Mouse (Mus musculus) lung, adult 2 months (tissue): ENCODE data around the gene Ctnna3. TPM values are rescaled to one million over a fixed set of nuclear protein-coding genes. Genes with fewer than 3 reads are reported as not detected.
"Not testable (repeated sequence)": the region's sequence is repeated elsewhere in the genome, so short reads cannot be mapped to it uniquely, and the experiment has no call there.

Experiments
- DNase-seq: peaks from one replicate; pipeline ENCODE4 v3.0.0; 2022
- H3K4me1 ChIP-seq: fragments of 200-500 bp; 2 replicates; pipeline ENCODE4 v1.6.1; 2011; ENCODE audit warnings: low read length; ENCODE audit not compliant: control insufficient read depth, insufficient read depth
- H3K4me3 ChIP-seq: fragments of 200-500 bp; replicated peaks from 2 replicates; pipeline ENCODE3; 2011; ENCODE audit warnings: low read depth, mild to moderate bottlenecking, control low read depth, low read length; ENCODE audit errors: extremely low read depth
- CTCF ChIP-seq: fragments of 200-500 bp; IDR thresholded peaks from 2 replicates; pipeline ENCODE4 v1.5.1; 2011; ENCODE audit warnings: mild to moderate bottlenecking, low read length, control low read depth; ENCODE audit not compliant: insufficient read depth
- POLR2A ChIP-seq: fragments of 200-500 bp; IDR thresholded peaks from 2 replicates; pipeline ENCODE4 v1.6.1; 2011; ENCODE audit warnings: low read depth, mild to moderate bottlenecking, control low read depth, low read length, borderline replicate concordance; ENCODE audit errors: extremely low read depth
- WGBS: fragments of 180-500 bp; shearing (Covaris S2); methylation state at CpG from one replicate; pipeline ENCODE4 v1.1.7; 2018; 5-methylcytosine and 5-hydroxymethylcytosine counted together
- polyA plus RNA-seq: library from polyadenylated mRNA; depleted of rRNA; stranded (reverse); fragments of >200 nt; gene quantifications from 2 replicates; pipeline ENCODE4 v1.2.3, GENCODE M21; 2012

Ctnna3 gene
- polyA plus RNA-seq, 1 experiment, result 0.33 TPM

GRCm38 (mm10) chr10:64268156-64268555 is 838.3 kb downstream of the Ctnna3 start:
- no peak for DNase-seq
- Histone ChIP-seq H3K4me3 (no peak overlapping the region), H3K4me1 (no peaks in the 10 kb centered on the region)
- no peak for TF ChIP-seq POLR2A
- no peak for TF ChIP-seq CTCF
- WGBS, result 66% methylated on average over 4 of the region's 4 CpGs

- 70% methylated on average over 1 of the region's 1 CpGs for WGBS
- TF ChIP-seq POLR2A (no peak), CTCF (no peak)
- no peaks in the 10 kb centered on the region for H3K4me1 ChIP-seq
- no peak overlapping the region for H3K4me3 ChIP-seq
- DNase-seq, result no peak
Observed at GRCm38 (mm10) chr10:64275143-64275542, 845.2 kb downstream of the Ctnna3 start.

- H3K4me3 ChIP-seq, result no peak overlapping the region
- 65% methylated on average over 2 of the region's 2 CpGs for WGBS
- H3K4me1 ChIP-seq, result no peaks in the 10 kb centered on the region
- DNase-seq, result no peak
- TF ChIP-seq POLR2A (no peak), CTCF (no peak)
Observed at GRCm38 (mm10) chr10:64278836-64279235, 848.9 kb downstream of the Ctnna3 start.

- DNase-seq, result no peak
- Histone ChIP-seq H3K4me3 (no peak overlapping the region), H3K4me1 (no peaks in the 10 kb centered on the region)
- TF ChIP-seq CTCF (no peak), POLR2A (no peak)
Observed at GRCm38 (mm10) chr10:64305802-64306201, 875.9 kb downstream of the Ctnna3 start.

GRCm38 (mm10) chr10:64311622-64312292 is 881.9 kb downstream of the Ctnna3 start:
- TF ChIP-seq POLR2A, result no peak
- no peak for TF ChIP-seq CTCF
- no peaks in the 10 kb centered on the region for H3K4me1 ChIP-seq
- no peak overlapping the region for H3K4me3 ChIP-seq
- DNase-seq, result no peak
- 84% methylated on average over 2 of the region's 2 CpGs for WGBS

- WGBS, result 86% methylated on average over 7 of the region's 7 CpGs
- TF ChIP-seq CTCF (no peak), POLR2A (no peak)
- DNase-seq, result no peak
- Histone ChIP-seq H3K4me1 (no peaks in the 10 kb centered on the region), H3K4me3 (no peak overlapping the region)
Observed at GRCm38 (mm10) chr10:64320332-64320731, 890.4 kb downstream of the Ctnna3 start.

- 62% methylated on average over 4 of the region's 4 CpGs for WGBS
- DNase-seq, result no peak
- H3K4me1 ChIP-seq, result no peaks in the 10 kb centered on the region
- no peak for TF ChIP-seq POLR2A
- TF ChIP-seq CTCF, result no peak
- H3K4me3 ChIP-seq, result no peak overlapping the region
Observed at GRCm38 (mm10) chr10:64342702-64343379, 912.9 kb downstream of the Ctnna3 start.

GRCm38 (mm10) chr10:64373288-64373687 is 943.4 kb downstream of the Ctnna3 start:
- TF ChIP-seq CTCF (no peak), POLR2A (no peak)

GRCm38 (mm10) chr10:64377751-64378150 is 947.9 kb downstream of the Ctnna3 start:
- WGBS, result 79% methylated on average over 4 of the region's 4 CpGs
- Histone ChIP-seq H3K4me1 (no peaks in the 10 kb centered on the region), H3K4me3 (no peak overlapping the region)
- no peak for DNase-seq
- TF ChIP-seq CTCF, result no peak
- TF ChIP-seq POLR2A, result no peak

More at GRCm38 (mm10) chr10:64373288-64373687, 943.4 kb downstream of the Ctnna3 start:
- DNase-seq, result no peak
- H3K4me1 ChIP-seq, result no peaks in the 10 kb centered on the region
- no peak overlapping the region for H3K4me3 ChIP-seq
- 44% methylated on average over 3 of the region's 3 CpGs for WGBS

- H3K4me1 ChIP-seq, result no peaks in the 10 kb centered on the region
- H3K4me3 ChIP-seq, result no peak overlapping the region
- TF ChIP-seq POLR2A (no peak), CTCF (no peak)
- no peak for DNase-seq
- 31% methylated on average over 2 of the region's 2 CpGs for WGBS
Observed at GRCm38 (mm10) chr10:64396579-64396978, 966.7 kb downstream of the Ctnna3 start.

- not testable (repeated sequence) for H3K4me3 ChIP-seq, H3K4me1 ChIP-seq, DNase-seq
- 34% methylated on average over 1 of the region's 1 CpGs for WGBS
Observed at GRCm38 (mm10) chr10:64418396-64418795, 988.5 kb downstream of the Ctnna3 start.
